Mouse (Mus musculus) megakaryocyte, embryonic 14.5 days (primary cell): Measurements from ENCODE around the gene Clic5.

Experiments used
- FLI1 ChIP-seq: IDR thresholded peaks from 2 replicates; pipeline ENCODE4 v1.6.1; 2012; ENCODE audit warnings: low read length, inconsistent platforms, mixed read lengths
- GATA1 ChIP-seq: IDR thresholded peaks from 3 replicates; pipeline ENCODE4 v1.6.1; 2012; ENCODE audit warnings: mixed read lengths, low read length, inconsistent platforms, borderline replicate concordance

DNA sequence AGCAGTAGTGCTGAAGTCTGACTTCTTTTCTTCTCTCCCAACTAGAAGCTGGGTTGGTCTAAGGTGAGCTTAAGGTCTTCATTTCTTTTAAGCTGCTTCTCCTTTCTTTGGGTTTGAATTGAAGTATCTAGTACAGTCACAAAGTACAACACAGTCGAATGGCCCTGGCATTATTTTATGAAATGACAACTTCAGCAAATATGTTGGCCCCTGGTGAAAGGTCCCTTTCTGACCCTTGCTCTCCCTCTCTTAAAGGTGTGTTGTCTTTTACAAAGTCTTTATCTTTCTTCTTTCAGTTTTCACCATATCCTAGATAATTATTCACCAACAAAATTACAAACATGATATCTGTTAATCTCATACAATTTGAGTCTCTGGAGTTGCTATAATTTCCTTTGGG is 42.6 kb upstream of the Clic5 start:
- TF ChIP-seq GATA1 (no peak), FLI1 (no peak)
